Comparison of ENCODE assay signal across 33 mouse cellular contexts in the genomic region with DNA sequence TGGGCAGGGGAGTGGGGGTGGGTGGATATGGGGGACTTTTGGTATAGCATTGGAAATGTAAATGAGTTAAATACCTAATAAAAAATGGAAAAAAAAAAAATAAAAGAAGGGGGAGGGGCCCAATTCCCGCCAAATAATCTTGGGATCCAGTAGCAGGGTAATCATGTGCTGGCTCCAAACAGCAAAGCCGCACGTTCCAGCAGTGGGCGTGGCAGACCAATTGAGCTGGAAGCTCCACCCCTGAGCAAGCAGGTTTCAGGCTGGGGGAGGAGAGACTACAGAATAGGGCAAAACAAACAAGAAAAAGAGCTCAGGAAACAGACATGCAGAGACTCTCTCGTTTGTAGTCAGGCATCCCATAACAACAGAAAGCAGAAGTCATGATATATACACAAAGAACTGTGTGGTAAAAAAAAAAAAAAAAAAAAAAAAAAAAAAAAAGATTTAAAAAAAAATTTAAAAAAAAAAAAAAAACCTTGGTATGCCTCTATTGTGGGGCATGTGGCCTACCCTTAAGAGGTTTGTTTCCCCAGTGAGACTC. TPM values are rescaled to one million over a fixed set of nuclear protein-coding genes. Genes with fewer than 3 reads are reported as not detected.
DNase-seq lines count a peak whose midpoint lies in the region; ATAC-seq and TF ChIP-seq lines count a peak whose summit lies in the region.
"Not testable (repeated sequence)": the region's sequence is repeated elsewhere in the genome, so short reads cannot be mapped to it uniquely, and the experiment has no call there.
"Had no signal": no experiment of that assay in that cellular context is flagged by ENCODE, and none has a peak within 500 bp of the region (broad histone marks: within the 10 kb centered on the region; RNA-seq: fewer than 3 reads in every experiment).

No protein-coding gene starts in this region.

- H3K27me3 ChIP-seq in stomach, embryonic 14.5 days (ENCODE audit: control insufficient read depth, insufficient read depth, low read length): not testable (repeated sequence)

- WGBS in large intestine, adult 2 months: 28% methylated on average over 5 of the region's 5 CpGs
- WGBS in stomach, embryonic 14.5 days: 50% methylated on average over 5 of the region's 5 CpGs

- in situ Hi-C loops in ES-E14 (cut with MboI; ENCODE audit: low sequenced_read_pairs in 2 of 2, unreplicated experiment in 2 of 2): loop anchor here in 1 of 2 experiments (25.0 kb wide), 1 partner anchor 457 kb away; no protein-coding TSS in a partner anchor

- DNase-seq in CD4-positive, CD25-positive, alpha-beta regulatory T cell, adult 2 months (ENCODE audit: low read depth, low spot score): peak; percentile 47
- DNase-seq in ES-E14 (ENCODE audit: low read depth, low spot score) (peak; percentile 49), ZHBTc4 (ENCODE audit: low read depth, low spot score) (peak; percentile 83)
- peak; percentile 8 for DNase-seq in large intestine, adult 2 months (ENCODE audit: low read depth, low spot score)

- not testable (repeated sequence) for H3K9me3 ChIP-seq in ES-E14 (ENCODE audit: control insufficient read depth, insufficient read depth, low read depth, low read length); stomach, embryonic 14.5 days (ENCODE audit: control insufficient read depth, low read depth, low read length)

- peak; percentile 85 for ATAC-seq in common myeloid progenitor, adult 5-6 weeks (replicated peaks; ENCODE audit: low read depth, poor library complexity, severe bottlenecking)
- ATAC-seq in hematopoietic stem cell, adult 5-6 weeks (replicated peaks in 1 of 2; ENCODE audit: insufficient read depth in 1 of 2, low FRiP score in 2 of 2, low TSS enrichment in 1 of 2, low read depth in 1 of 2, poor library complexity in 2 of 2, severe bottlenecking in 2 of 2): peak; percentile 89 to 92
- ATAC-seq in megakaryocyte progenitor cell, adult 5-6 weeks (replicated peaks; ENCODE audit: poor library complexity): peak; percentile 81
- ATAC-seq in stomach, embryonic 14.5 days (ENCODE audit: insufficient number of reproducible peaks, insufficient read depth, low FRiP score, low read depth): 0 out of 2 replicates have a peak, but pooled peaks have one; percentile 10

- not testable (repeated sequence) for H3K4me1 ChIP-seq in ES-E14 (ENCODE audit: control insufficient read depth in 2 of 2, insufficient read depth in 2 of 2, low read length in 2 of 2, poor library complexity in 1 of 2); stomach, embryonic 14.5 days (ENCODE audit: control insufficient read depth, insufficient read depth, low read length)

- not testable (repeated sequence) for H3K36me3 ChIP-seq in ES-E14 (ENCODE audit: control insufficient read depth, insufficient read depth, low read length, poor library complexity, severe bottlenecking); stomach, embryonic 14.5 days (ENCODE audit: control insufficient read depth, insufficient read depth, low read length)

- not testable (repeated sequence) for H3K27ac ChIP-seq in ES-E14 (ENCODE audit: insufficient read depth, low read depth, low read length, poor library complexity, severe bottlenecking); stomach, embryonic 14.5 days (ENCODE audit: low read length)

- H3K9ac ChIP-seq in ES-E14 (ENCODE audit: insufficient read depth, low read depth, low read length, poor library complexity, severe bottlenecking); stomach, embryonic 14.5 days (replicated peaks; ENCODE audit: low read depth, low read length): not testable (repeated sequence)

- H3K4me2 ChIP-seq in stomach, embryonic 14.5 days (replicated peaks; ENCODE audit: low read depth, low read length): not testable (repeated sequence)

- H3K4me3 ChIP-seq in ES-E14 (ENCODE audit: insufficient read depth in 1 of 2, low read depth in 1 of 2, low read length in 2 of 2, poor library complexity in 1 of 2, severe bottlenecking in 1 of 2); stomach, embryonic 14.5 days (ENCODE audit: low read depth, low read length): not testable (repeated sequence)

TF ChIP-seq in ES-E14, 5 proteins besides CTCF, POLR2A, EP300 and RAD21:
- TF ChIP-seq ZNF384 (IDR thresholded peaks at IDR 0.05; ENCODE audit: low read depth, low read length): peak; percentile 83

RNA-seq across cellular contexts. Expression of a gene that starts 47.5 kb away (rescaled TPM):
- total RNA-seq in ES-E14 (2012; rRNA removed): not detected in 2 replicates
- not detected in 2 replicates for total RNA-seq in common myeloid progenitor, adult 5-6 weeks (2017)
- total RNA-seq in hematopoietic stem cell, adult 5-6 weeks (2017): not detected in 2 replicates
- polyA plus RNA-seq in large intestine, adult 2 months (2012; rRNA removed): not detected in 2 replicates
- not detected in 2 replicates for total RNA-seq in megakaryocyte progenitor cell, adult 5-6 weeks (2015)
- total RNA-seq in megakaryocyte progenitor cell, adult 5-6 weeks (2017): not detected in 2 replicates
- not detected in 2 replicates for polyA plus RNA-seq in stomach, embryonic 14.5 days (2014; fragmentation: Nextera tagmentation; extraction: Ambion mirVana)
- total RNA-seq: adrenal gland, adult 8-10 months; adrenal gland, postnatal 4 days; forebrain, postnatal 0 days; gastrocnemius, adult 8-10 months; gastrocnemius, postnatal 4 days; heart, postnatal 14 days; layer of hippocampus, adult 18-20 months; layer of hippocampus, postnatal 10 days; left cerebral cortex, adult 18-20 months; left cerebral cortex, postnatal 14 days; monocyte, adult 5-6 weeks had no signal
- polyA plus RNA-seq: embryonic facial prominence, embryonic 13.5 days; forebrain, embryonic 10.5 days; forebrain, postnatal 0 days; heart, embryonic 14.5 days; hindbrain, embryonic 11.5 days; hindbrain, embryonic 16.5 days; kidney, embryonic 14.5 days; limb, embryonic 11.5 days; liver, embryonic 11.5 days; liver, postnatal 0 days; lung, postnatal 0 days; midbrain, embryonic 14.5 days; neural tube, embryonic 15.5 days; Patski; thymus, adult 2 months had no signal

RNA-seq across cellular contexts. Expression of a gene that starts 47.8 kb away (rescaled TPM):
- 176 and 241 TPM in 2 replicates for total RNA-seq in ES-E14 (2012; rRNA removed)
- total RNA-seq in common myeloid progenitor, adult 5-6 weeks (2017): 132 and 152 TPM in 2 replicates
- 98.0 and 117 TPM in 2 replicates for total RNA-seq in hematopoietic stem cell, adult 5-6 weeks (2017)
- polyA plus RNA-seq in large intestine, adult 2 months (2012; rRNA removed): 20.4 and 22.8 TPM in 2 replicates
- 150 and 156 TPM in 2 replicates for total RNA-seq in megakaryocyte progenitor cell, adult 5-6 weeks (2015)
- total RNA-seq in megakaryocyte progenitor cell, adult 5-6 weeks (2017): 111 and 131 TPM in 2 replicates
- 228 and 255 TPM in 2 replicates for polyA plus RNA-seq in stomach, embryonic 14.5 days (2014; fragmentation: Nextera tagmentation; extraction: Ambion mirVana)

RNA-seq across cellular contexts. Expression of a gene that starts 48.7 kb away (rescaled TPM):
- total RNA-seq in ES-E14 (2012; rRNA removed): 18.2 and 21.2 TPM in 2 replicates
- total RNA-seq in common myeloid progenitor, adult 5-6 weeks (2017): 23.5 and 24.3 TPM in 2 replicates
- total RNA-seq in hematopoietic stem cell, adult 5-6 weeks (2017): 30.1 and 32.2 TPM in 2 replicates
- 11.3 and 13.5 TPM in 2 replicates for polyA plus RNA-seq in large intestine, adult 2 months (2012; rRNA removed)
- total RNA-seq in megakaryocyte progenitor cell, adult 5-6 weeks (2015): 17.1 and 22.2 TPM in 2 replicates
- total RNA-seq in megakaryocyte progenitor cell, adult 5-6 weeks (2017): 22.7 and 23.3 TPM in 2 replicates
- 44.7 and 51.3 TPM in 2 replicates for polyA plus RNA-seq in stomach, embryonic 14.5 days (2014; fragmentation: Nextera tagmentation; extraction: Ambion mirVana)

Comparison
In these comparisons a context has a peak if more than half of its experiments do, and no peak if none do; other contexts are left out.
1. DNase-seq: peak in every context shown above with its lines; median percentile 83 in ZHBTc4; 49 in ES-E14; 47 in CD4-positive, CD25-positive, alpha-beta regulatory T cell, adult 2 months; 8 in large intestine, adult 2 months.
2. ATAC-seq: peak in every context shown above with its lines; median percentile 90 in hematopoietic stem cell, adult 5-6 weeks; 85 in common myeloid progenitor, adult 5-6 weeks; 81 in megakaryocyte progenitor cell, adult 5-6 weeks; 10 in stomach, embryonic 14.5 days.